Mouse (Mus musculus) forebrain, embryonic 12.5 days (tissue): Measurements from ENCODE around the gene 4931406C07Rik. TPM values are rescaled to one million over a fixed set of nuclear protein-coding genes. Genes with fewer than 3 reads are reported as not detected.
A peak's percentile ranks its signal among the peaks of the same experiment; 100 is the strongest.

Experiments used
- ATAC-seq: fragments of 200-750 bp; cut with Nextera tagmentation; 2 replicates; pipeline ENCODE4 v1.8.0; 2017; ENCODE audit warnings: moderate TSS enrichment; ENCODE audit not compliant: low FRiP score
- H3K27ac ChIP-seq: fragments of 300-500 bp; sonication (generic); 2 replicates; pipeline ENCODE4 v1.5.1; 2016; ENCODE audit warnings: mild to moderate bottlenecking
- H3K27me3 ChIP-seq: fragments of 300-500 bp; sonication (generic); 2 replicates; pipeline ENCODE4 v1.6.1; 2016; ENCODE audit warnings: mild to moderate bottlenecking
- H3K36me3 ChIP-seq: fragments of 300-500 bp; sonication (generic); replicated peaks from 2 replicates; pipeline ENCODE4 v1.6.1; 2016; ENCODE audit warnings: mild to moderate bottlenecking
- H3K4me1 ChIP-seq: fragments of 300-500 bp; sonication (generic); 2 replicates; pipeline ENCODE4 v1.6.1; 2016
- H3K4me2 ChIP-seq: fragments of 300-500 bp; sonication (generic); 2 replicates; pipeline ENCODE4 v1.6.1; 2016; ENCODE audit warnings: mild to moderate bottlenecking, moderate library complexity
- H3K4me3 ChIP-seq: fragments of 300-500 bp; sonication (generic); replicated peaks from 2 replicates; pipeline ENCODE4 v1.5.1; 2016; ENCODE audit warnings: mild to moderate bottlenecking
- H3K9ac ChIP-seq: fragments of 300-500 bp; sonication (generic); 2 replicates; pipeline ENCODE4 v1.6.1; 2016; ENCODE audit warnings: mild to moderate bottlenecking
- H3K9me3 ChIP-seq: fragments of 300-500 bp; sonication (generic); 2 replicates; pipeline ENCODE4 v1.6.1; 2016
- WGBS: fragments of 180-500 bp; shearing (Covaris S2); methylation state at CpG from one replicate; pipeline ENCODE4 v1.1.7; 2016; 5-methylcytosine and 5-hydroxymethylcytosine counted together
- polyA plus RNA-seq: library from polyadenylated mRNA; unstranded; fragments of >200 nt; fragmentation: Nextera tagmentation; extraction: Ambion mirVana; gene quantifications from 2 replicates; pipeline ENCODE4 v1.2.1, GENCODE M21; 2016

Gene 4931406C07Rik
- polyA plus RNA-seq, 1 experiment from 2014 or later, result 8.9 TPM

- peaks cover 17% of the 10 kb centered on the region; the same call in 1 of the 2 replicates for H3K27me3 ChIP-seq
Measured at GRCm38 (mm10) chr9:15242130-15242529, 64.1 kb downstream of the 4931406C07Rik start.

GRCm38 (mm10) chr9:15241596-15241939, 64.7 kb downstream of the 4931406C07Rik start:
- H3K4me2 ChIP-seq, result no peak overlapping the region
- H3K4me1 ChIP-seq, result peaks cover 12% of the 10 kb centered on the region
- H3K9me3 ChIP-seq, result no peaks in the 10 kb centered on the region
- H3K4me3 ChIP-seq, result no peak overlapping the region
- no peak overlapping the region for H3K9ac ChIP-seq
- no peak for ATAC-seq
- H3K27ac ChIP-seq, result no peak overlapping the region
- peaks cover 17% of the 10 kb centered on the region; the same call in 1 of the 2 replicates for H3K27me3 ChIP-seq
- WGBS, result 48% methylated on average over 9 of the region's 9 CpGs
- H3K36me3 ChIP-seq, result no peaks in the 10 kb centered on the region

More at GRCm38 (mm10) chr9:15242130-15242529, 64.1 kb downstream of the 4931406C07Rik start:
- no peaks in the 10 kb centered on the region for H3K9me3 ChIP-seq
- peaks cover 12% of the 10 kb centered on the region for H3K4me1 ChIP-seq
- no peak overlapping the region for H3K9ac ChIP-seq
- H3K36me3 ChIP-seq, result no peaks in the 10 kb centered on the region
- 94% methylated on average over 1 of the region's 1 CpGs for WGBS
- H3K27ac ChIP-seq, result no peak overlapping the region
- no peak overlapping the region for H3K4me3 ChIP-seq
- ATAC-seq, result no peak
- no peak overlapping the region for H3K4me2 ChIP-seq

- Histone ChIP-seq H3K9me3 (no peaks in the 10 kb centered on the region), H3K9ac (no peak overlapping the region), H3K4me1 (peaks cover 12% of the 10 kb centered on the region), H3K4me2 (no peak overlapping the region), H3K27me3 (peaks cover 17% of the 10 kb centered on the region; the same call in 1 of the 2 replicates), H3K4me3 (no peak overlapping the region), H3K36me3 (no peaks in the 10 kb centered on the region), H3K27ac (no peak overlapping the region)
- WGBS, result 74% methylated on average over 6 of the region's 6 CpGs
- no peak for ATAC-seq
Measured at GRCm38 (mm10) chr9:15240863-15241595, 65.2 kb downstream of the 4931406C07Rik start.

GRCm38 (mm10) chr9:15240006-15240405, 66.2 kb downstream of the 4931406C07Rik start:
- H3K4me2 ChIP-seq, result no peak overlapping the region
- H3K36me3 ChIP-seq, result no peaks in the 10 kb centered on the region
- H3K27me3 ChIP-seq, result peaks cover 17% of the 10 kb centered on the region; the same call in 1 of the 2 replicates
- H3K9ac ChIP-seq, result no peak overlapping the region
- no peaks in the 10 kb centered on the region for H3K9me3 ChIP-seq
- ATAC-seq, result no peak
- no peak overlapping the region for H3K27ac ChIP-seq
- H3K4me3 ChIP-seq, result no peak overlapping the region
- H3K4me1 ChIP-seq, result peaks cover 12% of the 10 kb centered on the region
- WGBS, result 90% methylated on average over 6 of the region's 6 CpGs

GRCm38 (mm10) chr9:15239042-15239925, 67.0 kb downstream of the 4931406C07Rik start, which contains the start of gene Vstm5:
Vstm5 (plus strand) TSS chr9:15239045.
- 0 out of 2 replicates have a peak within 1 kb of the TSS, but pooled peaks have one; percentile 25 for H3K27ac ChIP-seq
- peaks cover 12% of the 10 kb centered on the region for H3K4me1 ChIP-seq
- ATAC-seq, result peak; percentile 91
- no peaks in the 10 kb centered on the region for H3K9me3 ChIP-seq
- 5% methylated on average over 35 of the region's 35 CpGs for WGBS
- peaks cover 17% of the 10 kb centered on the region; the same call in 1 of the 2 replicates for H3K27me3 ChIP-seq
- H3K36me3 ChIP-seq, result no peaks in the 10 kb centered on the region
- peak within 1 kb of the TSS; percentile 61 for H3K9ac ChIP-seq
- peak within 1 kb of the TSS; percentile 47 for H3K4me3 ChIP-seq
- peak within 1 kb of the TSS; percentile 80 for H3K4me2 ChIP-seq

- Histone ChIP-seq H3K9me3 (no peaks in the 10 kb centered on the region), H3K36me3 (no peaks in the 10 kb centered on the region), H3K27me3 (peaks cover 17% of the 10 kb centered on the region; the same call in 1 of the 2 replicates), H3K9ac (peak overlapping the region; percentile 61; the same call in 1 of the 2 replicates), H3K27ac (no peak overlapping the region), H3K4me1 (peaks cover 12% of the 10 kb centered on the region), H3K4me2 (peak overlapping the region; percentile 80), H3K4me3 (peak overlapping the region; percentile 47)
- peak; percentile 30; the same call in 1 of the 2 replicates for ATAC-seq
- WGBS, result 83% methylated on average over 16 of the region's 16 CpGs
Measured at GRCm38 (mm10) chr9:15238297-15238990, 67.8 kb downstream of the 4931406C07Rik start.

GRCm38 (mm10) chr9:15237516-15238296, 68.5 kb downstream of the 4931406C07Rik start:
- H3K4me1 ChIP-seq, result peaks cover 12% of the 10 kb centered on the region
- WGBS, result 57% methylated on average over 14 of the region's 14 CpGs
- no peak overlapping the region for H3K4me2 ChIP-seq
- H3K27ac ChIP-seq, result no peak overlapping the region
- no peak overlapping the region for H3K4me3 ChIP-seq
- no peak overlapping the region for H3K9ac ChIP-seq
- no peak for ATAC-seq
- peaks cover 17% of the 10 kb centered on the region; the same call in 1 of the 2 replicates for H3K27me3 ChIP-seq
- no peaks in the 10 kb centered on the region for H3K9me3 ChIP-seq
- H3K36me3 ChIP-seq, result no peaks in the 10 kb centered on the region

GRCm38 (mm10) chr9:15235986-15236385, 70.3 kb downstream of the 4931406C07Rik start:
- H3K27ac ChIP-seq, result no peak overlapping the region
- no peaks in the 10 kb centered on the region for H3K9me3 ChIP-seq
- no peak for ATAC-seq
- peaks cover 12% of the 10 kb centered on the region for H3K4me1 ChIP-seq
- 77% methylated on average over 3 of the region's 3 CpGs for WGBS
- H3K4me2 ChIP-seq, result no peak overlapping the region
- peaks cover 17% of the 10 kb centered on the region; the same call in 1 of the 2 replicates for H3K27me3 ChIP-seq
- H3K36me3 ChIP-seq, result no peaks in the 10 kb centered on the region
- no peak overlapping the region for H3K9ac ChIP-seq
- no peak overlapping the region for H3K4me3 ChIP-seq

- WGBS, result 96% methylated on average over 1 of the region's 1 CpGs
- H3K27me3 ChIP-seq, result 0 out of 2 replicates have a peak, but pooled peaks cover 6% of the 10 kb centered on the region
- ATAC-seq, result no peak
- H3K36me3 ChIP-seq, result no peaks in the 10 kb centered on the region
- peaks cover 3% of the 10 kb centered on the region; the same call in 1 of the 2 replicates for H3K4me1 ChIP-seq
- no peak overlapping the region for H3K4me2 ChIP-seq
- no peak overlapping the region for H3K27ac ChIP-seq
- H3K9ac ChIP-seq, result no peak overlapping the region
- no peaks in the 10 kb centered on the region for H3K9me3 ChIP-seq
- no peak overlapping the region for H3K4me3 ChIP-seq
Measured at GRCm38 (mm10) chr9:15233604-15234003, 72.6 kb downstream of the 4931406C07Rik start.
